Mouse (Mus musculus) macrophage (primary cell): ENCODE data around the gene Mup3. TPM values are rescaled to one million over a fixed set of nuclear protein-coding genes. Genes with fewer than 3 reads are reported as not detected.
"Not testable (repeated sequence)": the region's sequence is repeated elsewhere in the genome, so short reads cannot be mapped to it uniquely, and the experiment has no call there.

Experiments
- H3K27ac ChIP-seq: fragments of 350-480 bp; formaldehyde crosslinking; 2 replicates; pipeline ENCODE4 v1.9.0; 2021
- H3K36me3 ChIP-seq: fragments of 350-480 bp; formaldehyde crosslinking; 2 replicates; pipeline ENCODE4 v1.9.0; 2021; ENCODE audit errors: inconsistent target
- H3K4me3 ChIP-seq: fragments of 350-480 bp; formaldehyde crosslinking; 2 replicates; pipeline ENCODE4 v1.9.0; 2021; ENCODE audit errors: inconsistent target
- H3K79me2 ChIP-seq: fragments of 350-480 bp; formaldehyde crosslinking; 2 replicates; pipeline ENCODE4 v1.9.0; 2021; ENCODE audit errors: inconsistent target
- WGBS: methylation state at CpG from one replicate; pipeline ENCODE4 v1.1.7; 2026; ENCODE audit warnings: inconsistent platforms; ENCODE audit not compliant: missing documents; 5-methylcytosine and 5-hydroxymethylcytosine counted together
- polyA plus RNA-seq: library from polyadenylated mRNA; stranded (reverse); fragments of 250-400 nt; gene quantifications from 3 replicates; pipeline ENCODE4 v1.2.4, GENCODE M21; 2018; ENCODE audit warnings: inconsistent platforms
- total RNA-seq, 78 experiments: library from RNA; depleted of rRNA; stranded (reverse); fragments of 250-400 nt; gene quantifications; 1 replicate in 9 of 78; 2 replicates in 24 of 78; 3 replicates in 43 of 78; 4 replicates in 2 of 78; pipeline ENCODE4 v1.2.4; 2018; ENCODE audit warnings: inconsistent platforms in 56 of 78

Gene Mup3
- total RNA-seq (2018; cell fraction: chromatin; rRNA removed), result not detected
- total RNA-seq (2018; cell fraction: cytosol; rRNA removed), result not detected
- not detected for total RNA-seq (2018; cell fraction: nucleus; rRNA removed)
- not detected in 3 replicates for polyA plus RNA-seq

- Histone ChIP-seq H3K4me3 (no peak within 1 kb of the TSS), H3K79me2 (no peaks in the 10 kb centered on the region), H3K36me3 (no peaks in the 10 kb centered on the region), H3K27ac (no peak within 1 kb of the TSS)
- 87% methylated on average over 2 of the region's 2 CpGs for WGBS
These were observed at the start of gene Mup3 for GRCm38 (mm10) chr4:62087241-62087640. Gene Mup3 (minus strand): TSS chr4:62087342.

GRCm38 (mm10) chr4:62133706-62134105 lies 46.6 kb upstream of the Mup3 start:
- no peak overlapping the region for H3K27ac ChIP-seq
- H3K36me3 ChIP-seq, result no peaks in the 10 kb centered on the region
- no peak overlapping the region for H3K4me3 ChIP-seq
- no peaks in the 10 kb centered on the region for H3K79me2 ChIP-seq
- WGBS, result 63% methylated on average over 7 of the region's 7 CpGs

- not testable (repeated sequence) for H3K79me2 ChIP-seq, H3K27ac ChIP-seq, H3K4me3 ChIP-seq, H3K36me3 ChIP-seq
- WGBS, result no CpG with 5 or more reads among the region's 2 CpGs
These were observed 16.2 kb upstream of the Mup3 start for GRCm38 (mm10) chr4:62103366-62103765.

GRCm38 (mm10) chr4:62087953-62088352 lies 811 bp upstream of the Mup3 start:
- Histone ChIP-seq H3K36me3 (no peaks in the 10 kb centered on the region), H3K27ac (no peak overlapping the region), H3K79me2 (no peaks in the 10 kb centered on the region), H3K4me3 (no peak overlapping the region)
- 100% methylated on average over 1 of the region's 2 CpGs for WGBS

- no peak overlapping the region for H3K4me3 ChIP-seq
These were observed 4.4 kb downstream of the Mup3 start for GRCm38 (mm10) chr4:62082755-62083154.

GRCm38 (mm10) chr4:62075126-62075525 lies 12.0 kb downstream of the Mup3 start:
- Histone ChIP-seq H3K79me2 (no peaks in the 10 kb centered on the region), H3K36me3 (no peaks in the 10 kb centered on the region), H3K4me3 (no peak overlapping the region), H3K27ac (no peak overlapping the region)
- WGBS, result 59% methylated on average over 3 of the region's 3 CpGs

More at GRCm38 (mm10) chr4:62082755-62083154, 4.4 kb downstream of the Mup3 start:
- H3K27ac ChIP-seq, result no peak overlapping the region
- H3K36me3 ChIP-seq, result no peaks in the 10 kb centered on the region
- no peaks in the 10 kb centered on the region for H3K79me2 ChIP-seq

GRCm38 (mm10) chr4:62054780-62055179 lies 32.4 kb downstream of the Mup3 start:
- H3K79me2 ChIP-seq, H3K4me3 ChIP-seq, H3K27ac ChIP-seq, H3K36me3 ChIP-seq: not testable (repeated sequence)
- no CpG with 5 or more reads among the region's 2 CpGs for WGBS

- H3K27ac ChIP-seq, H3K36me3 ChIP-seq: not testable (repeated sequence)
- WGBS, result no CpG with 5 or more reads among the region's 3 CpGs
These were observed 33.1 kb downstream of the Mup3 start, which contains the start of gene Mup20 for GRCm38 (mm10) chr4:62054058-62054457. Gene Mup20 (minus strand): TSS chr4:62054158.

More at GRCm38 (mm10) chr4:62054058-62054457, 33.1 kb downstream of the Mup3 start, which contains the start of gene Mup20:
- H3K79me2 ChIP-seq, H3K4me3 ChIP-seq: not testable (repeated sequence)

Other genes starting within 250 kb of the Mup3 start
- gene Mup20, start 33.2 kb downstream of the Mup3 start, polyA plus RNA-seq, result not detected in 3 replicates
- gene Mup21, start 63.5 kb upstream of the Mup3 start, polyA plus RNA-seq, result not detected in 3 replicates
- gene Zfp37, start 143.7 kb upstream of the Mup3 start, polyA plus RNA-seq, result 0.04 TPM in 1 of 3 replicates, not detected in the others
- gene Slc31a2, start 175.2 kb upstream of the Mup3 start, polyA plus RNA-seq, result 40.1 to 89.6 TPM (median 57.2 TPM) in 3 replicates